Mouse (Mus musculus) forebrain, embryonic 15.5 days (tissue): ENCODE results near the gene Apaf1. TPM values are rescaled to one million over a fixed set of nuclear protein-coding genes. Genes with fewer than 3 reads are reported as not detected.

Experiments used
- ATAC-seq: fragments of 200-750 bp; cut with Nextera tagmentation; replicated peaks from 2 replicates; pipeline ENCODE4 v1.8.0; 2017; ENCODE audit warnings: mild to moderate bottlenecking, moderate TSS enrichment, moderate library complexity
- H3K27ac ChIP-seq: fragments of 300-500 bp; sonication (generic); replicated peaks from 2 replicates; pipeline ENCODE4 v1.5.1; 2015; ENCODE audit warnings: mild to moderate bottlenecking, inconsistent platforms
- H3K27me3 ChIP-seq: fragments of 300-500 bp; sonication (generic); 2 replicates; pipeline ENCODE4 v1.6.1; 2015; ENCODE audit warnings: inconsistent platforms
- H3K36me3 ChIP-seq: fragments of 300-500 bp; sonication (generic); 2 replicates; pipeline ENCODE4 v1.6.1; 2015; ENCODE audit warnings: mild to moderate bottlenecking, inconsistent platforms
- H3K4me1 ChIP-seq: fragments of 300-500 bp; sonication (generic); 2 replicates; pipeline ENCODE4 v1.6.1; 2015; ENCODE audit warnings: inconsistent platforms
- H3K4me2 ChIP-seq: fragments of 300-500 bp; sonication (generic); replicated peaks from 2 replicates; pipeline ENCODE4 v1.6.1; 2015; ENCODE audit warnings: mild to moderate bottlenecking, inconsistent platforms
- H3K4me3 ChIP-seq: fragments of 300-500 bp; sonication (generic); 2 replicates; pipeline ENCODE4 v1.5.1; 2015; ENCODE audit warnings: mild to moderate bottlenecking, inconsistent platforms
- H3K9ac ChIP-seq: fragments of 300-500 bp; sonication (generic); replicated peaks from 2 replicates; pipeline ENCODE4 v1.6.1; 2015; ENCODE audit warnings: mild to moderate bottlenecking, inconsistent platforms
- H3K9me3 ChIP-seq: fragments of 300-500 bp; sonication (generic); 2 replicates; pipeline ENCODE4 v1.6.1; 2016; ENCODE audit warnings: inconsistent platforms
- WGBS: fragments of 180-500 bp; shearing (Covaris S2); methylation state at CpG from one replicate; pipeline ENCODE4 v1.1.7; 2015; ENCODE audit warnings: mixed read lengths; 5-methylcytosine and 5-hydroxymethylcytosine counted together
- polyA plus RNA-seq: library from polyadenylated mRNA; unstranded; fragments of >200 nt; fragmentation: Nextera tagmentation; extraction: Ambion mirVana; gene quantifications from 2 replicates; pipeline ENCODE4 v1.2.1, GENCODE M21; 2015

The Apaf1 gene
- polyA plus RNA-seq, 1 experiment from 2014 or later: 20.2 TPM

- Histone ChIP-seq H3K4me3 (no peak overlapping the region), H3K27ac (no peak overlapping the region), H3K4me1 (no peaks in the 10 kb centered on the region), H3K4me2 (no peak overlapping the region), H3K36me3 (peaks cover 7% of the 10 kb centered on the region; the same call in 1 of the 2 replicates), H3K27me3 (no peaks in the 10 kb centered on the region), H3K9me3 (no peaks in the 10 kb centered on the region), H3K9ac (no peak overlapping the region)
- no peak for ATAC-seq
- WGBS: 92% methylated on average over 3 of the region's 3 CpGs
Observed at GRCm38 (mm10) chr10:91105981-91106380, 23.4 kb upstream of the Apaf1 start.

- Histone ChIP-seq H3K9me3 (no peaks in the 10 kb centered on the region), H3K4me2 (no peak overlapping the region), H3K27ac (no peak overlapping the region), H3K27me3 (no peaks in the 10 kb centered on the region), H3K36me3 (peaks cover 6% of the 10 kb centered on the region; the same call in 1 of the 2 replicates), H3K4me3 (no peak overlapping the region), H3K9ac (no peak overlapping the region), H3K4me1 (no peaks in the 10 kb centered on the region)
- ATAC-seq: no peak
- WGBS: 90% methylated on average over 14 of the region's 14 CpGs
Observed at GRCm38 (mm10) chr10:91102799-91103590, 20.4 kb upstream of the Apaf1 start.

GRCm38 (mm10) chr10:91101936-91102335 is 19.4 kb upstream of the Apaf1 start:
- no peak overlapping the region for H3K4me3 ChIP-seq
- 95% methylated on average over 25 of the region's 25 CpGs for WGBS
- no peaks in the 10 kb centered on the region for H3K9me3 ChIP-seq
- no peak overlapping the region for H3K27ac ChIP-seq
- no peak overlapping the region for H3K9ac ChIP-seq
- no peak overlapping the region for H3K4me2 ChIP-seq
- H3K4me1 ChIP-seq: no peaks in the 10 kb centered on the region
- ATAC-seq: no peak
- no peaks in the 10 kb centered on the region for H3K27me3 ChIP-seq
- H3K36me3 ChIP-seq: peaks cover 6% of the 10 kb centered on the region; the same call in 1 of the 2 replicates

- WGBS: 89% methylated on average over 1 of the region's 1 CpGs
- no peak overlapping the region for H3K9ac ChIP-seq
- no peaks in the 10 kb centered on the region for H3K4me1 ChIP-seq
- H3K4me3 ChIP-seq: no peak overlapping the region
- H3K27ac ChIP-seq: no peak overlapping the region
- H3K27me3 ChIP-seq: no peaks in the 10 kb centered on the region
- H3K4me2 ChIP-seq: no peak overlapping the region
- no peak for ATAC-seq
- no peaks in the 10 kb centered on the region for H3K9me3 ChIP-seq
- H3K36me3 ChIP-seq: peaks cover 6% of the 10 kb centered on the region; the same call in 1 of the 2 replicates
Observed at GRCm38 (mm10) chr10:91100101-91100500, 17.5 kb upstream of the Apaf1 start.

GRCm38 (mm10) chr10:91098056-91098455 is 15.5 kb upstream of the Apaf1 start:
- H3K36me3 ChIP-seq: peaks cover 6% of the 10 kb centered on the region; the same call in 1 of the 2 replicates
- no peak overlapping the region for H3K4me2 ChIP-seq
- no peaks in the 10 kb centered on the region for H3K4me1 ChIP-seq
- no peak for ATAC-seq
- H3K4me3 ChIP-seq: no peak overlapping the region
- no peaks in the 10 kb centered on the region for H3K9me3 ChIP-seq
- H3K27ac ChIP-seq: no peak overlapping the region
- WGBS: 90% methylated on average over 8 of the region's 8 CpGs
- no peaks in the 10 kb centered on the region for H3K27me3 ChIP-seq
- H3K9ac ChIP-seq: no peak overlapping the region

- no peak overlapping the region for H3K9ac ChIP-seq
- H3K36me3 ChIP-seq: no peaks in the 10 kb centered on the region
- WGBS: 90% methylated on average over 15 of the region's 15 CpGs
- ATAC-seq: no peak
- no peaks in the 10 kb centered on the region for H3K27me3 ChIP-seq
- no peak overlapping the region for H3K4me3 ChIP-seq
- no peaks in the 10 kb centered on the region for H3K4me1 ChIP-seq
- H3K4me2 ChIP-seq: no peak overlapping the region
- H3K27ac ChIP-seq: no peak overlapping the region
- H3K9me3 ChIP-seq: no peaks in the 10 kb centered on the region
Observed at GRCm38 (mm10) chr10:91094251-91095104, 11.9 kb upstream of the Apaf1 start.

- H3K36me3 ChIP-seq: no peaks in the 10 kb centered on the region
- H3K9me3 ChIP-seq: no peaks in the 10 kb centered on the region
- H3K27ac ChIP-seq: no peak overlapping the region
- H3K9ac ChIP-seq: no peak overlapping the region
- no peaks in the 10 kb centered on the region for H3K27me3 ChIP-seq
- H3K4me2 ChIP-seq: no peak overlapping the region
- no peak for ATAC-seq
- H3K4me1 ChIP-seq: no peaks in the 10 kb centered on the region
- no peak overlapping the region for H3K4me3 ChIP-seq
- 88% methylated on average over 4 of the region's 4 CpGs for WGBS
Observed at GRCm38 (mm10) chr10:91092812-91093211, 10.2 kb upstream of the Apaf1 start.

- H3K9ac ChIP-seq: peak overlapping the region; percentile 73
- H3K27ac ChIP-seq: 0 out of 2 replicates have a peak overlapping the region, but pooled peaks have one; percentile 83
- no peaks in the 10 kb centered on the region for H3K27me3 ChIP-seq
- H3K4me3 ChIP-seq: peak overlapping the region; percentile 88
- H3K4me1 ChIP-seq: peaks cover 20% of the 10 kb centered on the region
- WGBS: 41% methylated on average over 12 of the region's 12 CpGs
- peak overlapping the region; percentile 67 for H3K4me2 ChIP-seq
- ATAC-seq: no peak
- peaks cover 4% of the 10 kb centered on the region; the same call in 1 of the 2 replicates for H3K36me3 ChIP-seq
- H3K9me3 ChIP-seq: no peaks in the 10 kb centered on the region
Observed at GRCm38 (mm10) chr10:91083393-91083927, 890 bp upstream of the Apaf1 start.

GRCm38 (mm10) chr10:91081959-91082507 is 537 bp downstream of the Apaf1 start:
- peak; percentile 49; the same call in 1 of the 2 replicates for ATAC-seq
- Histone ChIP-seq H3K4me3 (peak overlapping the region; percentile 88), H3K27ac (peak overlapping the region; percentile 83), H3K9ac (peak overlapping the region; percentile 80), H3K4me2 (peak overlapping the region; percentile 67), H3K9me3 (no peaks in the 10 kb centered on the region), H3K36me3 (peaks cover 8% of the 10 kb centered on the region; the same call in 1 of the 2 replicates), H3K27me3 (no peaks in the 10 kb centered on the region), H3K4me1 (peaks cover 20% of the 10 kb centered on the region)
- WGBS: 1% methylated on average over 27 of the region's 27 CpGs

- H3K27ac ChIP-seq: no peak overlapping the region
- H3K4me3 ChIP-seq: no peak overlapping the region
- no peaks in the 10 kb centered on the region for H3K9me3 ChIP-seq
- ATAC-seq: no peak
- peaks cover 20% of the 10 kb centered on the region for H3K4me1 ChIP-seq
- 90% methylated on average over 5 of the region's 5 CpGs for whole genome bisulfite sequencing
- H3K27me3 ChIP-seq: no peaks in the 10 kb centered on the region
- H3K4me2 ChIP-seq: no peak overlapping the region
- no peak overlapping the region; the same call in 1 of the 2 replicates for H3K9ac ChIP-seq
- H3K36me3 ChIP-seq: peaks cover 14% of the 10 kb centered on the region; the same call in 1 of the 2 replicates
Observed at GRCm38 (mm10) chr10:91080540-91080939, 2.0 kb downstream of the Apaf1 start.

GRCm38 (mm10) chr10:91076667-91077066 is 5.9 kb downstream of the Apaf1 start:
- H3K4me1 ChIP-seq: peaks cover 11% of the 10 kb centered on the region
- peaks cover 14% of the 10 kb centered on the region; the same call in 1 of the 2 replicates for H3K36me3 ChIP-seq
- no peak for ATAC-seq
- no peaks in the 10 kb centered on the region for H3K27me3 ChIP-seq
- 94% methylated on average over 2 of the region's 2 CpGs for WGBS
- H3K27ac ChIP-seq: no peak overlapping the region
- H3K9me3 ChIP-seq: no peaks in the 10 kb centered on the region
- H3K9ac ChIP-seq: no peak overlapping the region
- no peak overlapping the region for H3K4me2 ChIP-seq
- no peak overlapping the region for H3K4me3 ChIP-seq
